Mouse (Mus musculus) myocyte (in vitro differentiated cells): ENCODE measurements around the gene Dcun1d1. TPM values are rescaled to one million over a fixed set of nuclear protein-coding genes. Genes with fewer than 3 reads are reported as not detected.

Experiments
- H3K27me3 ChIP-seq: one replicate; pipeline ENCODE4 v1.6.1; 2011; ENCODE audit not compliant: control insufficient read depth, insufficient read depth, insufficient read length
- H3K36me3 ChIP-seq: one replicate; pipeline ENCODE4 v1.6.1; 2011; ENCODE audit not compliant: control insufficient read depth, insufficient read depth
- H3K4me2 ChIP-seq: one replicate; pipeline ENCODE4 v1.6.1; 2011; ENCODE audit warnings: low read depth, control low read depth
- H3K4me3 ChIP-seq: one replicate; pipeline ENCODE4 v1.5.1; 2011; ENCODE audit warnings: mild to moderate bottlenecking, control low read depth, moderate library complexity
- H3K79me2 ChIP-seq: one replicate; pipeline ENCODE4 v1.6.1; 2011; ENCODE audit not compliant: control insufficient read depth, insufficient read depth
- H3ac ChIP-seq: one replicate; pipeline ENCODE4 v1.6.1; 2011; ENCODE audit not compliant: control insufficient read depth, insufficient read length
- CEBPB ChIP-seq: IDR thresholded peaks from 2 replicates; pipeline ENCODE4 v1.6.1; 2011; ENCODE audit warnings: mild to moderate bottlenecking, moderate library complexity; ENCODE audit not compliant: poor library complexity, insufficient read depth, severe bottlenecking
- E2F4 ChIP-seq: IDR thresholded peaks from one replicate; pipeline ENCODE4 v1.6.1; 2011; ENCODE audit warnings: mild to moderate bottlenecking, control low read depth, moderate library complexity; ENCODE audit not compliant: insufficient read depth
- MAX ChIP-seq: IDR thresholded peaks from one replicate; pipeline ENCODE4 v1.6.1; 2011; ENCODE audit warnings: low read depth, mild to moderate bottlenecking, control low read depth
- MYOD1 ChIP-seq, 3 experiments: IDR thresholded peaks; one replicate each; pipeline ENCODE4 v1.6.1; 2011; ENCODE audit warnings: control low read depth in 2 of 3, low read depth in 2 of 3, mild to moderate bottlenecking in 2 of 3, moderate library complexity in 1 of 3; ENCODE audit not compliant: insufficient read length in 2 of 3, control insufficient read depth in 1 of 3
- MYOG ChIP-seq, 3 experiments: IDR thresholded peaks; one replicate each; pipeline ENCODE4 v1.6.1; 2011; ENCODE audit warnings: control low read depth in 2 of 3, low read depth in 2 of 3, mild to moderate bottlenecking in 2 of 3; ENCODE audit not compliant: insufficient read length in 2 of 3, control insufficient read depth in 1 of 3, insufficient read depth in 1 of 3
- POLR2A ChIP-seq: IDR thresholded peaks from one replicate; pipeline ENCODE4 v1.6.1; 2011; ENCODE audit warnings: low read depth, mild to moderate bottlenecking, control low read depth, moderate library complexity; ENCODE audit not compliant: insufficient read length
- POLR2AphosphoS2 ChIP-seq: IDR thresholded peaks from one replicate; pipeline ENCODE4 v1.6.1; 2011; ENCODE audit warnings: low read depth, control low read depth; ENCODE audit not compliant: insufficient read length
- REST ChIP-seq: IDR thresholded peaks from one replicate; pipeline ENCODE4 v1.6.1; 2011; ENCODE audit warnings: mild to moderate bottlenecking, control low read depth, moderate library complexity; ENCODE audit not compliant: insufficient read depth, insufficient read length
- SRF ChIP-seq: IDR thresholded peaks from one replicate; pipeline ENCODE4 v1.6.1; 2011; ENCODE audit warnings: low read depth; ENCODE audit not compliant: control insufficient read depth, insufficient read length
- TCF12 ChIP-seq: IDR thresholded peaks from one replicate; pipeline ENCODE4 v1.6.1; 2011; ENCODE audit warnings: mild to moderate bottlenecking, control low read depth; ENCODE audit not compliant: poor library complexity, insufficient read depth, severe bottlenecking
- TCF3 ChIP-seq: IDR thresholded peaks from one replicate; pipeline ENCODE4 v1.6.1; 2011; ENCODE audit warnings: low read depth, control low read depth; ENCODE audit not compliant: insufficient read length
- USF1 ChIP-seq: IDR thresholded peaks from one replicate; pipeline ENCODE4 v1.6.1; 2011; ENCODE audit warnings: low read depth, mild to moderate bottlenecking, control low read depth, moderate library complexity
- polyA plus RNA-seq: library from polyadenylated mRNA; unstranded; fragments of >200 nt; fragmentation: generic; extraction: Trizol; gene quantifications from one replicate; pipeline ENCODE4 v1.2.1, GENCODE M21; 2012; ENCODE audit warnings: missing spikeins

Gene Dcun1d1
- polyA plus RNA-seq, 1 experiment = 15.1 TPM

- TF ChIP-seq SRF (no peak), POLR2A (no peak), MYOG (IDR thresholded peaks at IDR 0.05; ENCODE audit: control insufficient read depth in 1 of 3, insufficient read depth in 1 of 3, insufficient read length in 2 of 3, low read depth in 2 of 3) (no peak), REST (no peak), TCF3 (no peak), USF1 (no peak), POLR2AphosphoS2 (no peak), MYOD1 (IDR thresholded peaks at IDR 0.05; ENCODE audit: control insufficient read depth in 1 of 3, insufficient read length in 2 of 3, low read depth in 2 of 3) (no peak)
- H3K36me3 ChIP-seq = no peaks in the 10 kb centered on the region
- no peak overlapping the region for H3ac ChIP-seq
- no peak overlapping the region for H3K4me3 ChIP-seq
- H3K79me2 ChIP-seq = peaks cover 94% of the 10 kb centered on the region
- H3K4me2 ChIP-seq = no peak overlapping the region
- H3K27me3 ChIP-seq = no peaks in the 10 kb centered on the region
Observed at GRCm38 (mm10) chr3:35925852-35926251, 11.4 kb downstream of the Dcun1d1 start.

- Histone ChIP-seq H3K79me2 (peaks cover 75% of the 10 kb centered on the region), H3K4me2 (no peak overlapping the region), H3K27me3 (no peaks in the 10 kb centered on the region), H3K4me3 (no peak overlapping the region), H3K36me3 (peaks cover 3% of the 10 kb centered on the region), H3ac (no peak overlapping the region)
- no peak for TF ChIP-seq TCF12
- TF ChIP-seq TCF3 = no peak
- TF ChIP-seq POLR2AphosphoS2 = no peak
- TF ChIP-seq E2F4 = no peak
- TF ChIP-seq POLR2A = no peak
- no peak for TF ChIP-seq SRF
- no peak for TF ChIP-seq CEBPB
- no peak for TF ChIP-seq REST
- no peak for TF ChIP-seq MAX
- TF ChIP-seq USF1 = no peak
- TF ChIP-seq MYOD1 (IDR thresholded peaks at IDR 0.05; ENCODE audit: control insufficient read depth in 1 of 3, insufficient read length in 2 of 3, low read depth in 2 of 3) = no peak
- no peak for TF ChIP-seq MYOG (IDR thresholded peaks at IDR 0.05; ENCODE audit: control insufficient read depth in 1 of 3, insufficient read depth in 1 of 3, insufficient read length in 2 of 3, low read depth in 2 of 3)
Observed at GRCm38 (mm10) chr3:35924007-35924406, 13.2 kb downstream of the Dcun1d1 start.

- no peak overlapping the region for H3K4me2 ChIP-seq
- peaks cover 70% of the 10 kb centered on the region for H3K79me2 ChIP-seq
- no peak overlapping the region for H3ac ChIP-seq
- H3K27me3 ChIP-seq = no peaks in the 10 kb centered on the region
- no peak overlapping the region for H3K4me3 ChIP-seq
- TF ChIP-seq USF1 = no peak
- no peak for TF ChIP-seq MYOG (IDR thresholded peaks at IDR 0.05; ENCODE audit: control insufficient read depth in 1 of 3, insufficient read depth in 1 of 3, insufficient read length in 2 of 3, low read depth in 2 of 3)
- no peak for TF ChIP-seq MAX
- no peak for TF ChIP-seq MYOD1 (IDR thresholded peaks at IDR 0.05; ENCODE audit: control insufficient read depth in 1 of 3, insufficient read length in 2 of 3, low read depth in 2 of 3)
- TF ChIP-seq TCF3 = no peak
- peaks cover 6% of the 10 kb centered on the region for H3K36me3 ChIP-seq
Observed at GRCm38 (mm10) chr3:35923495-35923894, 13.8 kb downstream of the Dcun1d1 start.

- no peak overlapping the region for H3K4me2 ChIP-seq
- H3K27me3 ChIP-seq = no peaks in the 10 kb centered on the region
- TF ChIP-seq MYOD1 (IDR thresholded peaks at IDR 0.05; ENCODE audit: control insufficient read depth in 1 of 3, insufficient read length in 2 of 3, low read depth in 2 of 3) (no peak), POLR2A (no peak), TCF12 (no peak), USF1 (no peak)
- H3ac ChIP-seq = no peak overlapping the region
- H3K36me3 ChIP-seq = peaks cover 6% of the 10 kb centered on the region
- H3K4me3 ChIP-seq = no peak overlapping the region
- peaks cover 61% of the 10 kb centered on the region for H3K79me2 ChIP-seq
Observed at GRCm38 (mm10) chr3:35922522-35922921, 14.7 kb downstream of the Dcun1d1 start.

- no peak overlapping the region for H3ac ChIP-seq
- peaks cover 23% of the 10 kb centered on the region for H3K79me2 ChIP-seq
- H3K27me3 ChIP-seq = no peaks in the 10 kb centered on the region
- H3K36me3 ChIP-seq = peaks cover 31% of the 10 kb centered on the region
- TF ChIP-seq SRF (no peak), CEBPB (no peak), POLR2AphosphoS2 (no peak), REST (no peak), TCF12 (no peak), E2F4 (no peak), MYOD1 (IDR thresholded peaks at IDR 0.05; ENCODE audit: control insufficient read depth in 1 of 3, insufficient read length in 2 of 3, low read depth in 2 of 3) (no peak)
- H3K4me3 ChIP-seq = no peak overlapping the region
- H3K4me2 ChIP-seq = no peak overlapping the region
Observed at GRCm38 (mm10) chr3:35918229-35918628, 19.0 kb downstream of the Dcun1d1 start.
